Mouse (Mus musculus) heart, adult 18-20 months (tissue): ENCODE measurements at regions not wholly inside any gene's neighbourhood (a gene's known extent, or its start where the extent isn't known, plus 50 kb on each side); places are given as distances from the start of the nearest gene placed in this dataset.
A peak's percentile ranks its signal among the peaks of the same experiment; 100 is the strongest.

ENCODE experiments used
- DNase-seq, 2 experiments: peaks; one replicate each; pipeline ENCODE4 v3.0.0; 2021 to 2022; ENCODE audit warnings: mixed read lengths in 1 of 2

DNA sequence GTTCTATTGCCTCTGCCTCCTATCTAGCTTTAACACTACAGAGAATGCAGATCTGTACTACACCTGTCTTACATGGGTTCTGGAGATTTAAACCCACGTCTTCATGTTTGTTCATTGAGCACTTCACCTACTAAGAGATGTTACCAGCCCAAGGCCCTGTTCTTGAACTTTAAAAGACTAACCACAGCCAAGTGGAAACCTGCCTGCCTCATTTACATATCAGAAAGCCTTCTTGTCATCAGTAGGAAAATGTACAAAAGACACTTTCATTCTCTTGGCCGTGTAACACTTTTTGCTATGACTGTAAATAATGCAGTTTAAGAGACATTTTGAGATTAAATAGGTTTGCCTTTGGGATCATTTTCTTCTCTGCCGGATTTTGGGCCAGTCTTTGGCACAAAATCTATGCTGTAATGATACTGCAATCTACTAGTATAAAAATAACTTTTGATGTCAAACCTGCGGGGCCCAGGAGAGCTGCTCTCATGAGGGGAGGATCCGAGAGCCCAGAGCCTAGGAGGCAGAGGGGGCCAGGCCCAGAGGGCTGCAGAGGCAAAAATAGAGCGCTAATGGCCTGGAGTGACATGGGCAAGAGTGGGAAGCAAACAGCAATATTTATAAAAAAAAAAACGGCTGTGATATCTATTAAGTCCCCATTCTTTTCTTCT lies 318.4 kb upstream of the Myo3a start:
- peak; percentile 39 to 68 for DNase-seq

DNA sequence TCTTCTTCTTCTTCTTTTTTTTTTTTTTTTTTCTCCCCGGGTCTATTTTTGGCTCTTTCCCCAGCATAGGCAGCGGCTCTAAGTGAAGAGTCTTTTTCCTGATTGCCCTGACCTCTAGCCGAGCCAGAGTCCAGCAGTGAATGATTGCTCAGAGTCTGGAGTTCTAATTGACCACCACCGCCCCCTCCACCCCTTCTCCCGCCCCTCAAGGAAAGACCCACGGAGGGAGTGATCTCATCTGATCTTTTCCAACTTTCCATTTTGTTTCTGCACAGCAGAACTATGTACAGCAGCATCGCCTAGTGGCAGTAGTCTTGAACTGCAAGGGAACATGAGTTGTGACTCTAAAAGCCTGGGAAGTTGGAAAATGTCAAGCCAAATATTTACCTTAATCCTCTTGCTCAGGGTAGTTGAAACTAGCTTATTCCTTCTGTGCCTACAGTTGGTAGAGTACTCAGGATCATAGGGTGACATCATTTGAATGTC lies 317.8 kb upstream of the Myo3a start:
- DNase-seq = peak; percentile 66 to 84

GRCm38 (mm10) chr2:21917804-21918690 lies 309.3 kb upstream of the Myo3a start:
- DNase-seq = peak; percentile 33 to 39

DNA sequence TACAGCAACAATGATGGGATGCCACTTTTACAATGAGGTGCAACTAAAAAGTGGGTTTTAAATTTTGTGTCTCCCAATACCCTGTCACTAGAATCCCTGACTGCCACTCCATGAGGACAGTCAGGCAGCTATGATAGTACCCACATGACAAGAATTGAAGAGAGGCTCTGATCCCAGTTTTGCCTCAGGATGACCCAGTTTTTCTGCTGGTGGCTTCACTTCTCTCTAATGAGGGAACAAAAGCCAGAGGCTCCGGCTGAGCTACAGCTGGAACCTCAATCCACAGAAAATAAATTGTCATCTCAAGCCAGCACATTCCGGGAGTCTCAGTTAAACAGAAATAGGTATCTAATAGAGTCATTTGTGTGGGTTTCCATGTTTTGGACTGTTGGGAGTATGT lies 308.2 kb upstream of the Myo3a start:
- DNase-seq = no peak

- DNase-seq = no peak
These were observed 299.6 kb upstream of the Myo3a start for GRCm38 (mm10) chr2:21927656-21928055.

- DNase-seq = no peak
These were observed 287.3 kb upstream of the Myo3a start for GRCm38 (mm10) chr2:21939993-21940392.

DNA sequence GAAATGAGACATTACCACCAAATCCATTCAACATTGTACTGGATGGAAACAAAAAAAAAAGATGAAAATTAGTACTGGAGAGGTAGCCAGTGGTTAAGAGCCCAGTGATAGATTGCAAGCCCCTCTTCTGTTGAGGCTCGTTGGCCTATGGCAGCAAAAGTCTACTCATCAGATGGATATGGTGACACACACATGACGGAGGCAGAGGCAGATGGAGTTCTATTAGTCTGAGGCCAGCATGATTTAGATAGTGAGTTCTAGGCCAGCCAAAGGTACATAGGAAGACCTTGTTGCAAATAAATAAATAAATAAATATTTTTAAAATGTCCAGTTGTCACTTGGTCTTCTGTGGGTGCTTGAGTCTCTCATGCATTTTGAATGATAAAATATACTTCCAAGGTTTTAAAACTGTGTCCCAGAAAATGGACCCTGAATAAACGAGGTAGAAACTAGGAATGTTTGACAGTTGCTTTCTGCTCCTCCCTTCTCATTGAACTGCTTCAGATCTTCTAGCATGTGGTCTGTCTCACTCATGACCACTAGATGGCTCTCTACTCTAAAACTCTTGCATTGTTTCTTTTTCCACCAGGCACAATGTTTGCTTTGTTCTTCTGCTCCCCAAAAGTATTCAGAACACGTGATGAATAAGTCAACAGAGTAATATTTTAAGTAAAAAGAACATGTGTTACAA lies 286.4 kb upstream of the Myo3a start:
- DNase-seq = peak in 1 of 2 experiments; percentile 44

- no peak for DNase-seq
These were observed 285.8 kb upstream of the Myo3a start for GRCm38 (mm10) chr2:21941488-21942000.

DNA sequence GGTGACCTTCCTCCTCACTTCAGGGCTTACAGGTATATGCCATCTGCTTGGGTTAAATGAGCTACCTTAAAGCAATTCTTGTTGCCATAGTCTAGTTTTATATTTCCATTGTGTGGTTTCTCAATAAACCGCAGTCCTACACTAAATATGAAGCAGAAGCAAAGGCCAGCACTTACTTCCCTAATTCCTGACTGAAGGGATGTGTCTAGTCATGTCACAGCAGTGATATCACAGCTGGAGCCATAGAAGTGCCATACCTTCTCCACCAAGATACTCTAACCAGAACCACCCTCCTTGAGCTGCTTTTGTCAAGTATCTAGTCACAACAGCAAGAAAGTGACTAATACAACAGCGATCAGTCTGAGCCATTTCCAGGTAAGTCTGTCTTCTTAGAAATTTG lies 283.6 kb upstream of the Myo3a start:
- DNase-seq = no peak

DNA sequence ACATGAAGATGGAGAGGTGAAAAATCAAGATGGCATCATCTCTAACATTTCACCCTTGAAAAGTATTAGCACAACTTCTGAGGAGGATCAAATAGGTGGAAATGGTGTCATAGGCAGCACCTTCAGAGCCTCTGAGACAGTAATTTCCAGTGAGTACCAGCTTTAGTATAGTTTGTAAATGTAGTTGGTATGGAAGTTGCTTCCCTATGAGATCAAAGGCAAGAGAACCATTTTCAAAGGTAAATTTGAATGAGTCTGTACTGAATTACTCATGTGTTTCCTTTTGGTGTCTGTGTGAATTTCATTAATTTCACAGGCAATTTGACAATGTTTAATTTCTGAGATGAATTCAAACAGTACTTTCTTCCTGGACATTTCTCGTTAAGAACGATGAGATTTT lies 280.8 kb upstream of the Myo3a start:
- no peak for DNase-seq

DNA sequence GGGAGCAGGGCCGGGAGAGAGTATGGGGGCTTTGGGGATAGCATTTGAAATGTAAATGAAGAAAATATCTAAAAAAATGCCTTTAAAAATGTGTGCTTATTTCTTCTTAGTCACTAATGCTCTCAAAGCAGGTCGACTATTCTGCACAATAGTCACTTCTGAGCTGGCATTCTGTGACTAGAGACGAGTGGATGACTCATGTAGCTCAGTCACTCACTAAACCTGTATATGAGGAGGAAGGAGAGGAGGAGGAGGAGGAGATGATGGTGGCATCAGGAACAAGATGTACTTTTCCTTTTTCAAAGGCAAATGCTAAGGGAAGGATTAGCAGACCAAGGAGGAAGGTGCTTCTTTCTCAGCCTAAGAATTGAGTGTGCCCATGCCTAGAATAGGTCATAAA lies 276.0 kb upstream of the Myo3a start:
- no peak for DNase-seq

GRCm38 (mm10) chr2:21956112-21956963 lies 271.0 kb upstream of the Myo3a start:
- no peak for DNase-seq

DNA sequence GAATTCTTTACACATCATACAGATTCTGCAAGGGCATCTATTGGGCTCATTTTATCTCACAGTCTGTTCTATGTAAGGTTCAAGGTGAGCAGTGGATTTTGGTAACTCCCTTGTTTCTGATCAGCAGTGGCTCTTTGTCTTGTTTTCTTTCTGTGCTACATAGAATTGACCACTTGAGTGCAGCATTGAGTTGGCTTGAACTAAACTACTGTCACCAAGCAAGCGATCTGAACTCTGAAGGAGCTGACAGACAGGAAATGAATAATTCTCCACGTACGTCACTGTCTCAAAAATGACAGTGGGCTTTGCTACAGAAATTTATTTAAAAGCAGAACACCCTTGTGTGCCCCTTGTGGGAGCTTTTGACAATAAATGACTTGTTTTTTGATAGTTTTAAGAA lies 268.9 kb upstream of the Myo3a start:
- DNase-seq = peak; percentile 29 to 54

- DNase-seq = no peak
These were observed 268.5 kb upstream of the Myo3a start for GRCm38 (mm10) chr2:21958802-21959201.

- no peak for DNase-seq
These were observed 263.8 kb upstream of the Myo3a start for GRCm38 (mm10) chr2:21963343-21964026.

- peak in 1 of 2 experiments; percentile 8 for DNase-seq
These were observed 263.2 kb upstream of the Myo3a start for GRCm38 (mm10) chr2:21964027-21964605.

- DNase-seq = no peak
These were observed 256.4 kb upstream of the Myo3a start for GRCm38 (mm10) chr2:21970774-21971406.

DNA sequence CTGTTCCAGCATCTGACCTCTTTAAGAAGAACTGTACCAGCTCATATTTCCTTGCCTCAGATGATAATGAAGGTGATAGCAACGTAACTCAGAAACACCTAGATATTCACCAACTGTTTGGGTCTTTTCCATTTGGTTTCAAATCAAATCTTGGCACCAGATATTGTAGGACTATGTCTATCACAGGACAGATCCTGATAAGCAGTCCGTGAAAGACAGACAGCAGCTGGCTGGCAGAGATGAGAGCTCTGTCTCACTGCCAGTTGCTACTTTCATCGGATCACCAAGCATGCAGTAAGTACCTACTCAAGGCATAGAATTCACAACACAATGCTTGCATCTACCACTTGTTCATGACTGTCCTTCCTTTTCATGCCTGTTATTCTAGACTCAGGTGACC lies 252.7 kb upstream of the Myo3a start:
- no peak for DNase-seq

- DNase-seq = no peak
These were observed 251.8 kb upstream of the Myo3a start for GRCm38 (mm10) chr2:21975547-21975946.

DNA sequence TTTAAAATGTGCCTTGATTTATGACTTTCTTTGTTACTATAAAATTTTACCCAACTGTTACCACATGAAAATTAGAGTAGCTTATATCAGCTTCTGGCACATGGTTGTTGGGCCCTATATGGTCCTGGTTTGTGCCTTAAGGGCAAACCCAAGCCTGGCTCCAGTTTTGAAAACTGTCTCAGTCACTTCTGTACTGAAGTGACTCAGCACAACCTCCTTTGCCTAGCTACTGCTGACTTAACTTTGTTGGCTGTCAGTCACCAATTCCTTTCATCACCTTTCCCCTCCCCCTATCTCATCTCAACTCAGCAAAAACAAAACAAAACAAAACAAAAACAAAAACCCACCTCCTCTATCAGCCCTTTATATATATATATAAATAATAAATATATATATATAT lies 251.0 kb upstream of the Myo3a start:
- DNase-seq = no peak
